Mouse (Mus musculus) ovary, postnatal 36 days (tissue): ENCODE measurements around the gene Gm17581.

Experiments
- DNase-seq: peaks from one replicate; pipeline ENCODE4 v3.0.0; 2022; ENCODE audit warnings: low spot score, mixed read lengths

The Gm17581 gene

GRCm38 (mm10) chr2:155691336-155691722, 44.3 kb downstream of the Gm17581 start:
- no peak for DNase-seq

- no peak for DNase-seq
These were observed 46.5 kb downstream of the Gm17581 start for GRCm38 (mm10) chr2:155689211-155689610.

GRCm38 (mm10) chr2:155687746-155688145, 47.9 kb downstream of the Gm17581 start:
- no peak for DNase-seq

- no peak for DNase-seq
These were observed 49.1 kb downstream of the Gm17581 start for GRCm38 (mm10) chr2:155686572-155686971.
